Mouse (Mus musculus): ENCODE results near the gene Nup160.
A peak's percentile ranks its signal among the peaks of the same experiment; 100 is the strongest.

GRCm38 (mm10) chr2:90679061-90679810, 2.2 kb downstream of the Nup160 start:
- TF ChIP-seq CTCF (IDR thresholded peaks at IDR 0.05; ENCODE audit: borderline replicate concordance, insufficient read depth, low read length) (no peak), POLR2A (IDR thresholded peaks at IDR 0.05; ENCODE audit: low read depth, low read length) (peak; percentile 87)

Data from embryonic fibroblast, embryonic 13.5 days (primary cell).